Mouse (Mus musculus) forebrain, embryonic 12.5 days (tissue): Measurements from ENCODE around the gene Cfap99. TPM values are rescaled to one million over a fixed set of nuclear protein-coding genes. Genes with fewer than 3 reads are reported as not detected.

Source experiments
- ATAC-seq: fragments of 200-750 bp; cut with Nextera tagmentation; 2 replicates; pipeline ENCODE4 v1.8.0; 2017; ENCODE audit warnings: moderate TSS enrichment; ENCODE audit not compliant: low FRiP score
- H3K27ac ChIP-seq: fragments of 300-500 bp; sonication (generic); 2 replicates; pipeline ENCODE4 v1.5.1; 2016; ENCODE audit warnings: mild to moderate bottlenecking
- H3K27me3 ChIP-seq: fragments of 300-500 bp; sonication (generic); 2 replicates; pipeline ENCODE4 v1.6.1; 2016; ENCODE audit warnings: mild to moderate bottlenecking
- H3K36me3 ChIP-seq: fragments of 300-500 bp; sonication (generic); replicated peaks from 2 replicates; pipeline ENCODE4 v1.6.1; 2016; ENCODE audit warnings: mild to moderate bottlenecking
- H3K4me1 ChIP-seq: fragments of 300-500 bp; sonication (generic); 2 replicates; pipeline ENCODE4 v1.6.1; 2016
- H3K4me2 ChIP-seq: fragments of 300-500 bp; sonication (generic); 2 replicates; pipeline ENCODE4 v1.6.1; 2016; ENCODE audit warnings: mild to moderate bottlenecking, moderate library complexity
- H3K4me3 ChIP-seq: fragments of 300-500 bp; sonication (generic); replicated peaks from 2 replicates; pipeline ENCODE4 v1.5.1; 2016; ENCODE audit warnings: mild to moderate bottlenecking
- H3K9ac ChIP-seq: fragments of 300-500 bp; sonication (generic); 2 replicates; pipeline ENCODE4 v1.6.1; 2016; ENCODE audit warnings: mild to moderate bottlenecking
- H3K9me3 ChIP-seq: fragments of 300-500 bp; sonication (generic); 2 replicates; pipeline ENCODE4 v1.6.1; 2016
- WGBS: fragments of 180-500 bp; shearing (Covaris S2); methylation state at CpG from one replicate; pipeline ENCODE4 v1.1.7; 2016; 5-methylcytosine and 5-hydroxymethylcytosine counted together
- polyA plus RNA-seq: library from polyadenylated mRNA; unstranded; fragments of >200 nt; fragmentation: Nextera tagmentation; extraction: Ambion mirVana; gene quantifications from 2 replicates; pipeline ENCODE4 v1.2.1, GENCODE M21; 2016

Gene Cfap99
- polyA plus RNA-seq, 1 experiment from 2014 or later, result not detected

DNA sequence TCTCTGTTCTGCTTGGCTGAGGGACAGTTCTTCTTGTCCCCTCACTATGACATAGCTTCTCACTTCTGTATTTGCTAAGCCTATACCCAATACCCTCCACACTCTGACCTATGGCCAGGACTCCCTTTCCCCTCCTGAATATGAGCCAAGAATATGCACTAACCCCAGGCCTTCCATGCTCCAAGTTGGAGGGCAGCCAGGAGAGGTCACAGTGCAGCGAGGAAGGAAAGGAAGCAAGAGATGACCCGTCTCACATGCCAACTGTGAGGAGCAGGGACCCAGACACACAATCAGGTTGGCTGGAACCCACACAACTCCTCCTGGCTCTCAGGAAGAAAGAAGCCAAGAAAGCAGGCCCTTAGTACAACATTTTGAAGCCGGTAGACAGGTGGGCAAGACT is 20.6 kb downstream of the Cfap99 start:
- no peak for ATAC-seq
- WGBS, result 85% methylated on average over 3 of the region's 3 CpGs
- H3K9me3 ChIP-seq, result no peaks in the 10 kb centered on the region
- no peak overlapping the region for H3K27ac ChIP-seq
- no peaks in the 10 kb centered on the region for H3K36me3 ChIP-seq
- no peak overlapping the region for H3K9ac ChIP-seq
- no peak overlapping the region for H3K4me3 ChIP-seq
- H3K27me3 ChIP-seq, result 0 out of 2 replicates have a peak, but pooled peaks cover 2% of the 10 kb centered on the region
- H3K4me1 ChIP-seq, result no peaks in the 10 kb centered on the region
- H3K4me2 ChIP-seq, result no peak overlapping the region

DNA sequence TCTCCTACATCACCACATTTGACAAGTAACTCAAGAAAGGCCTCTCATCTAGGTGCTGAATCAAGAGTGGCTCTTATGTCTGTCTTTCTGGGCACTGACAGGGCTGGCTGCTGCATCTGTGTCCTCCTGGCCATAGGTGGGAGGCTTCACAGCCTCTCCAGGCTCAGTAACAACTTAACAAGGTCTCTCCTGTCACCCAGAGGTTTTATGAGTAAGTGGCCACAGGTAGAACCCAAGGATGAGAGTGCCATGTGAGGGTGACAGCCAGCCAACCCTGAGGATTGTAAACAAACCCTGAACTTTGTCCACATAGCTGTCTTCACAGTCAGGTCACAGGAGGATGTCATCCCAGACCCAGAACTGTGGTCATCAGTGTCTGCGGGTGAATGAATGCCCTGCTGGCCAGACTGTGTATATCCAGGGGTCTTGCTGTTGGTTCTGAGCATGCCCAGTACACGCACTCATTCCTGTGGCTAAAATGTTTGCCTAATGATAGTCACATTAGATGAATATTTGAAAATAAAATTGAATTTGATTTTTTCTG is 31.2 kb downstream of the Cfap99 start:
- H3K36me3 ChIP-seq, result no peaks in the 10 kb centered on the region
- no peaks in the 10 kb centered on the region for H3K4me1 ChIP-seq
- no peak overlapping the region for H3K4me2 ChIP-seq
- WGBS, result 55% methylated on average over 2 of the region's 2 CpGs
- H3K9me3 ChIP-seq, result no peaks in the 10 kb centered on the region
- H3K27me3 ChIP-seq, result no peaks in the 10 kb centered on the region
- H3K9ac ChIP-seq, result no peak overlapping the region
- no peak overlapping the region for H3K4me3 ChIP-seq
- H3K27ac ChIP-seq, result no peak overlapping the region
- ATAC-seq, result no peak

DNA sequence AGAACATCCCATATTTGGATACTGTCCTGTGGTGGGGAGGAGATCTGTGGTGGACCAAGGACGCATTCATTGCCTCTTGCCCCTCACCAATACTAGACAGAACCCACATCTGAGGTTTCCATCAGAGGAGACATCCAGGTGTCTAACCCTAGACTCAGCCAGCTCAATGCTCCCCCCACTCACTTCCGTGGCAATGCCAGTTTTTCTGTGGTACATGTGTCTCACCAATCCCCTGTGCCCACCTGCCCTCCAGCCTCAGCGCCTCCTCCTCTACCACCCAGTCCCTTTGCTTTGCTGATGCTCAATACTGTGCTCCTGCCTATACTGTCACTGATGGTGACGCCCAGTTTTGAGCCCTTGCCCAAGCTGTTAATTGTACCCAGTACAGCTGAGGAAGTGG is 32.8 kb downstream of the Cfap99 start:
- Histone ChIP-seq H3K27ac (no peak overlapping the region), H3K4me2 (no peak overlapping the region), H3K4me1 (peaks cover 4% of the 10 kb centered on the region), H3K36me3 (no peaks in the 10 kb centered on the region), H3K27me3 (no peaks in the 10 kb centered on the region), H3K9me3 (no peaks in the 10 kb centered on the region), H3K9ac (no peak overlapping the region), H3K4me3 (no peak overlapping the region)
- ATAC-seq, result no peak
- WGBS, result 86% methylated on average over 4 of the region's 4 CpGs

DNA sequence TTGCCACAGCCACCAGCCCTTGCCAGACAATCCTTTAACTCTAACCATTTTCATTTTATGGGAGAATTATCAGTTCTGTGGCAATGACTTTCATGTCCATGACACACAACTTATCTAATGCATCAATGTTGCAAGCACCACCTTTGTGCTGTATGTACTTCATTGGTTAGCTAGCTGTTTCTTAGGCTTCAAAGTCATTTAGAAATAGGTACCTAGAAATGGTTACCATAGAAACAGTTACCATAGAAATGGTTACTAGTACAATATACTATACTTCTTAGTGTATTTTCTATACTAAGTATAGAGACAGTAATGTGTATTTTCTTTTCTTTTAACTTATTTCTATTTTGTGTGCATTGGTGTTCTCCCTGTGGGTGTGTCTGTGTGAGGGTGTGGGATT is 36.9 kb downstream of the Cfap99 start:
- H3K4me3 ChIP-seq, result no peak overlapping the region
- H3K9ac ChIP-seq, result no peak overlapping the region
- H3K27me3 ChIP-seq, result no peaks in the 10 kb centered on the region
- H3K36me3 ChIP-seq, result no peaks in the 10 kb centered on the region
- no peak overlapping the region for H3K27ac ChIP-seq
- no peaks in the 10 kb centered on the region for H3K9me3 ChIP-seq
- no peak for ATAC-seq
- no peak overlapping the region for H3K4me2 ChIP-seq
- peaks cover 14% of the 10 kb centered on the region for H3K4me1 ChIP-seq

DNA sequence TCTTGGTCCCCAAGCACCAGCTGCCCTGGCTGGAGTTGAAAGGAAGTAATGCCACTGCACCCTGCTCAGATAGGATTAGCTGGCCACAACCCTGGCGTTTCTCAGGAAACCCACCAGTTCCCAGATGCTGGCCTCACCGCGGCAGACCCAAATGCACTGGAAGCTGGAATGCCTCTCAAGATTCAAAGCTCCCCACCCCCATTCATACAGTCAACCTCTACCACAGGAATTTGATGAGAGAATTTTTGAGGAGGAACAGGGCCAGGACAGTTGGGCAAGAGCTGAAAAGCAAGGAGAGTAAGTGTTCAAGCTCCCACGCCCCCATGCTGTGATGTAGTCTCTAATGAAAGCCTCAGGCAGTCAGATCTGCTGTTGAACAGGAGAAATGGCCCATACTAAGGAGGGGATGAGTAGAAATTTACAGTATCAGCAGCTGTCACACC is 37.9 kb downstream of the Cfap99 start:
- Histone ChIP-seq H3K27ac (no peak overlapping the region), H3K9me3 (no peaks in the 10 kb centered on the region), H3K4me3 (no peak overlapping the region), H3K4me1 (peaks cover 14% of the 10 kb centered on the region), H3K36me3 (no peaks in the 10 kb centered on the region), H3K9ac (no peak overlapping the region), H3K27me3 (no peaks in the 10 kb centered on the region), H3K4me2 (no peak overlapping the region; the same call in 1 of the 2 replicates)
- no peak for ATAC-seq
- WGBS, result 23% methylated on average over 4 of the region's 4 CpGs

DNA sequence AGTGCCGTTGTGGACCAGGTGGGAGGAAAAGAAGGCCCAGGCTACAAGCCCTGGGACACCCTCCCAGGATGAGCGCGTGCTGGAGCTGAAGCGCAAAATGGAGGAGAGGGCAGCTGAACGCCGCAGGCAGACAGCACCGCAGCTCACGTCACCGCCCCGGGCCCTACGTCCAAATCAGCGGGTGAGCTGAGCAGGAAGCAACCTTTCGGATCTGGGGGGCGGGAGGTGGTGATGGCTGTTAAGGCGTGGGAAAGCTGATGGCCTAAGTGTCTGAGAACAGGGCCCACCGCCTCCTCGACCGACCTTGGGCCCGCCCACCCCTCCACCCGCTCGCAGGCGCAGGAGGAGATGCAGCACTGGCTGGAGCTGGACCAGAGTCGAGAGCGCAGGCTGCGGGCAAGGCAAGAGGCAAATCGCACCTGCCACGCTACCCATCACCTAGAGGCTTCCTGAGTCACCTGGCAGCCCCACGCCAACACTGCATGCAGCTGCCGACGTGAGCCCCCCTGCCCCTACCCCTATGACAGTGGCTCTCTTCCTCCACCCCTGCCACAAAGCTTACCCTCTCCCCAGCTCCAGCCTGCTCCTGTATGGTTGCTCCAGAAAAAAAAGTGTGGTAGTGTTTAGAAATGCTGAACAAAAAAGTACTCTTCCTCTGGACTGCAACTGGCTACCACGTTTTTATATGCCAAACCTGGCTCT is 38.6 kb downstream of the Cfap99 start:
- no peaks in the 10 kb centered on the region for H3K36me3 ChIP-seq
- peaks cover 14% of the 10 kb centered on the region for H3K4me1 ChIP-seq
- peak overlapping the region; percentile 53 for H3K4me2 ChIP-seq
- 15% methylated on average over 31 of the region's 31 CpGs for WGBS
- ATAC-seq, result peak; percentile 49
- H3K27me3 ChIP-seq, result no peaks in the 10 kb centered on the region
- H3K4me3 ChIP-seq, result peak overlapping the region; percentile 29
- no peaks in the 10 kb centered on the region for H3K9me3 ChIP-seq
- H3K9ac ChIP-seq, result no peak overlapping the region; the same call in 1 of the 2 replicates
- no peak overlapping the region for H3K27ac ChIP-seq

DNA sequence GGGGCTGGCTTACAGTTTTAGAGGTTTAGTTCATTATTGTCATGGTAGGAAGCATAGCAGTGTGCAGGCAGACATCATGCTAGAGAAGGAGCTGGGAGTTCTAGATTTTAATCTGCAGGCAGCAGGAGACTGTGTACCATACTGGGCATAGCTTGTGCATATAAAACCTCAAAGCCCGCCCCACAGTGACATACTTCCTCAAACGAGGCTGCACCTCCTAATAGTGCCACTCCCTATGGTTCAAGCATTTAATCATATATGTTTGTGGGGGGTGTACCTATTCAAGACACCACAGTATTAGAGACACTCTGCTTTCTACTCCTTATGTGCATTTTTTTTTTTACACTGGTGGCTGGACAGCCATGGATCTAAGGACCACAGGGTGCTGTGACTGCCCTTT is 41.7 kb downstream of the Cfap99 start:
- WGBS, result 94% methylated on average over 2 of the region's 2 CpGs
- Histone ChIP-seq H3K27me3 (no peaks in the 10 kb centered on the region), H3K4me1 (peaks cover 14% of the 10 kb centered on the region), H3K9me3 (no peaks in the 10 kb centered on the region), H3K4me2 (no peak overlapping the region), H3K36me3 (no peaks in the 10 kb centered on the region), H3K27ac (no peak overlapping the region), H3K9ac (no peak overlapping the region), H3K4me3 (no peak overlapping the region)
- no peak for ATAC-seq

DNA sequence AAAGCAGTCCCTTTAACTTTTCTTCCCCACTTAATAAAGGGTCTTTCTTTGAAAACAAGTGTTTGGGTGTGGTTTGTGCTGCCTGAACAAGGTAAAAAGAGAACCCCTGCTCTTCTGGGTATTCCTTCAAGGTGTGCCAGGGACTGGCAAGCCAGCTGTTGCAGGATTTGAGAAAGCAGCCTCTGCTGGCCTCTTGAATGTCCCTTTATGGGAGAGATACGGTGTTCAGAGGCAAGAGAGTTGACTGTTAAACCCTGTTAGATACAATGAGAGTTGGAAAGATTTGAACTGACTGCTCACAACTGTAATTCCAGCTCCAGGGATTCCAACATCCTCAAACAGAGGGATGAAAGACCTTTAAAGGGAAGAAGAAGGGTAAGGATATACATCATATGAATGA is 45.7 kb downstream of the Cfap99 start:
- H3K4me1 ChIP-seq, result peaks cover 20% of the 10 kb centered on the region
- H3K9ac ChIP-seq, result no peak overlapping the region
- no peaks in the 10 kb centered on the region for H3K27me3 ChIP-seq
- no peak for ATAC-seq
- WGBS, result 89% methylated on average over 1 of the region's 1 CpGs
- 0 out of 2 replicates have a peak, but pooled peaks cover 3% of the 10 kb centered on the region for H3K36me3 ChIP-seq
- no peak overlapping the region for H3K27ac ChIP-seq
- no peaks in the 10 kb centered on the region for H3K9me3 ChIP-seq
- no peak overlapping the region for H3K4me3 ChIP-seq
- H3K4me2 ChIP-seq, result no peak overlapping the region

DNA sequence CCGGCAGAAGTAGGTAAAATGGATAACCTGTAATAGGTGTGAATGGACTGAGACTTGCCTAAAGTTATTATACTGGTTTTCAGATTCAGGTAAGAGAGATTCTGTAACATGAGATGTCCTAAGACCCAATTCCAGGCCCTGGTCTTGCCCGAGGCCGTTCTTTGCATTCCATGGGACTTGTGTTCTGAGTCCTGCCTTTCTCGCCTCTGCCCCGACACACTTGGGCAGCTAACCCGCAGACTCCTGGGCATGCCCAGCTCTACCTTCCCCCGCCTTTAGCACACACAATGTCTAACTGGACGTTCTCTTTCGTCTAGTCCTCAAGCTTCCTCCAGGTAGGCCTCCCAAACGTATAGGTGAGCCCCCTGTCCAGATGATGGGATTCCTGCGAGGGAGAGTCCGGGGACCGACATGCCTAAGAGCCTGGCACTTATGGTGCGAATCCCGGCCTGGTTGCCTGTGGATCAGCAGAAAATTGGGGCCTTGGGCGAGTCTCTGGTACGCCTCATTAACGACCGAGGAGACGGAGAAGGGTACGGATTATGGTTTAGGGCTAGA is 47.2 kb downstream of the Cfap99 start:
- Histone ChIP-seq H3K4me3 (peak overlapping the region; percentile 97), H3K9ac (peak overlapping the region; percentile 91), H3K9me3 (no peaks in the 10 kb centered on the region), H3K27ac (peak overlapping the region; percentile 97), H3K4me1 (peaks cover 20% of the 10 kb centered on the region), H3K36me3 (0 out of 2 replicates have a peak, but pooled peaks cover 4% of the 10 kb centered on the region), H3K27me3 (no peaks in the 10 kb centered on the region), H3K4me2 (peak overlapping the region; percentile 84)
- 3% methylated on average over 21 of the region's 21 CpGs for WGBS
- ATAC-seq, result peak; percentile 76

DNA sequence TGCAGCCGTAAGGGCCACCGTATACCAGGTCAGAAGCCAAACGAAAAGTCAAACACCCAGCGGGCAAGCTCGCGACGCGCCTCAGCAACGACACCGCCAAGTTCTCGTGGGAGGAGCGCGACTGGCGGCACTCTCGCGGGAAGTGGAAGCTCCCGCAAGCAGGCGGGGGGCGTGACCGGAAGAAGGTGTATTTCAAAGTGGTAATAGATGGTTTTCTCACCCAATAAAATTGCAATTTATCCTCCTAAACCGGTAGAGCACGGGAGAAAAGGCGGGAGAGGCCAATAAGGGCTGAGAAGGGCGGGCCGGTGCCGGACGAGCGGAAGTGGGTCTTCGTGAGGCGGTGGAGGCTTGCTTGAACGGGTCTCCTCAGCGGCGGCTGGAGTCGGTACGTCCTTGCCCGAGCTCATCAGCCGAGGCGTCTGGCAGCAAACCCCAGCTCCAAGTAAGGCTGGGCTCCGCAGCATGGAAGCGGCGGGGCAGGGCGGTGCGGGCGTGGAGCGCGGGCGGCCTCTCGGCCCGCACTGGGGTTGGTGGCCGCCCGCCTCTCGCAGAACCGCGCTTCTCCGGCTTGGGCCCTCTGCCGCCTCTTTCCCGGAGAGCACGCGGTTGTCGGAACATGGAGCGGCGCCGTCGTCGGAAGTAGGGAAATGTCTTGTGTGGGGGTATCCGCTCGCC is 47.8 kb downstream of the Cfap99 start, which contains the start of gene Rnf4:
TSS of gene Rnf4 (plus strand) at position 193 of the 678 bp plus-strand sequence.
- H3K4me1 ChIP-seq, result peaks cover 20% of the 10 kb centered on the region
- no peaks in the 10 kb centered on the region for H3K9me3 ChIP-seq
- peak within 1 kb of the TSS; percentile 98 for H3K9ac ChIP-seq
- 0 out of 2 replicates have a peak, but pooled peaks cover 4% of the 10 kb centered on the region for H3K36me3 ChIP-seq
- peak within 1 kb of the TSS; percentile 97 for H3K27ac ChIP-seq
- H3K4me2 ChIP-seq, result peak within 1 kb of the TSS; percentile 88
- H3K27me3 ChIP-seq, result no peaks in the 10 kb centered on the region
- ATAC-seq, result peak; percentile 97
- peak within 1 kb of the TSS; percentile 97 for H3K4me3 ChIP-seq
- under 1% methylated on average over 67 of the region's 67 CpGs for WGBS

DNA sequence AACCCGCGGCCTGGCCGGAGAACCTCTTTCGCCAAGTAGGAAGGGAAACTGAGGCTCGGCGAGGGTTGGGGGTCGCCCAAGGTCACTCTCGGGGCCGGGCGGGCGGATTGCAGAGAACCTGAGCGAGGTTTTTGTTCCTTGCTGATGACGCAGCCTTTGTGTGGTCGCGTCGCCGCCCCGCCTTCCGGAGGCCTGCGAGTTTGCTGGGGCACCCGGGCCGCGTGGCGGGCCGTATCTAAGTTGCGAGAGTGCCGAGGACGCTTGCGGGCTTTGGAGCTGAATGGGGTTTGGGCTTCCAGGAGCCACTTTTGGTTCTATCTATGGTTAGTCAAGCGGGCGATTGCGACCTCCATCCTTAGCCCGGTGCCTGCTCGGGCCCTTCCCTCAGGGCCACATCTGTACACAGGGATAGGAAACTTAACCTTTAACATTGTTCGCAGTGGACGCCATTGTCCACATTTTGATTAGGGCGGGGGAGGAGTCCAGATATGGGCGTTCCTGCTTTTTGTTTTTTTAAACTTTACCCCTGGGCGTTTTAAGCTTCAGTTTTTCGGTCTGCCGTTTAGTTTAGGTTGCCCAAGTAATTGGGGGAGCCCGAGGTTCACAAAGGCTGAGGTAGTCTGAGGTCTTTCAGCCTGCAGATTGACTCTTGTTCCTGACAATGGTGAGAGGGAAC is 48.5 kb downstream of the Cfap99 start:
- under 1% methylated on average over 42 of the region's 42 CpGs for WGBS
- H3K4me1 ChIP-seq, result peaks cover 20% of the 10 kb centered on the region

DNA sequence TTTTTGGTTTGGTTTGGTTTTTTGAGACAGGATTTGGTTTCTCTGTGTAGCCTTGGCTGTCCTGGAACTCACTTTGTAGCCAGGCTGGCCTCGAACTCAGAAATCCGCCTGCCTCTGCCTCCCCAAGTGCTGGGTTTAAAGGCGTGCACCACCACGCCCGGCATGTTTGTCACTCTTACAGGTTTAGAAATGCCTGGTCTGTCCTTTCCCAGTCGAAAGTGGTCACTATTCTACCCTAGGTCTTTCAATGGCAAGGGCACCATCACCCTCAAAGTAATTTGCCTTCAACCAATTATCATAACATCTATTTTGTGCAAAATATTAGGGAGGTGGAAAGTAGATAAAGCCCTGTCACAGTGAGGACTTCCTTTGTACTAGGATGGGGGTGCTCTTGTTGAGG is 51.8 kb downstream of the Cfap99 start:
- ATAC-seq, result no peak
- H3K9me3 ChIP-seq, result no peaks in the 10 kb centered on the region
- 93% methylated on average over 6 of the region's 6 CpGs for WGBS
- no peak overlapping the region for H3K27ac ChIP-seq
- no peaks in the 10 kb centered on the region for H3K27me3 ChIP-seq
- H3K4me3 ChIP-seq, result no peak overlapping the region
- H3K4me2 ChIP-seq, result no peak overlapping the region
- peaks cover 28% of the 10 kb centered on the region for H3K36me3 ChIP-seq
- H3K4me1 ChIP-seq, result peaks cover 18% of the 10 kb centered on the region
- no peak overlapping the region for H3K9ac ChIP-seq

More for the DNA sequence above, 48.5 kb downstream of the Cfap99 start:
- peak overlapping the region; percentile 98 for H3K9ac ChIP-seq
- peak overlapping the region; percentile 97 for H3K27ac ChIP-seq
- peak; percentile 42 for ATAC-seq
- H3K9me3 ChIP-seq, result no peaks in the 10 kb centered on the region
- H3K27me3 ChIP-seq, result no peaks in the 10 kb centered on the region
- peak overlapping the region; percentile 88 for H3K4me2 ChIP-seq
- 0 out of 2 replicates have a peak, but pooled peaks cover 4% of the 10 kb centered on the region for H3K36me3 ChIP-seq
- peak overlapping the region; percentile 97 for H3K4me3 ChIP-seq
